Comparison of ENCODE assay signal across 8 mouse cellular contexts in the genomic region with DNA sequence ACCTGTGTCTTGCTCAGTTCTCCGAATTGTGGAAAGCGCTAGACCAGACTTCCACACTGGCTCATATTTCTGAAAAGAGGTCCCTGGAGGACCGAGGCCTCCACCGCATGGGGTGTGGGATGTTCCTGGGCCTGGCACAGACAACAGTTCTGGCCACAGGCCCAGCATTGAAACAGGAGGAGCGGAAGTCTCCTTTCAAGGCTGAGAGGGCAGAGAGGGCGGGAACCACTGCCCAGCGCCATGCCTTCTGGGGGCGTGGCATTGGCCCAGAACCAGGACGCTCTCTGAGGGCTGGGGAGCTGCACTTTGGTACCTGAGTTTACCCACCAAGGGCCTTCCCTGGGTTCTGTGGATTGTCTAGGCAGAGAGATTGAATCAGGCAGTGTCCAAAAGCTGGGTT. TPM values are rescaled to one million over a fixed set of nuclear protein-coding genes. Genes with fewer than 3 reads are reported as not detected.
A peak's percentile ranks its signal among the peaks of the same experiment; 100 is the strongest.
DNase-seq lines count a peak whose midpoint lies in the region; ATAC-seq and TF ChIP-seq lines count a peak whose summit lies in the region.

No protein-coding gene starts in this region.

- no peak for TF ChIP-seq POLR2A in kidney, adult 2 months (IDR thresholded peaks at IDR 0.05; ENCODE audit: low read depth, low read length)

- peak; percentile 47 for DNase-seq in right cerebral cortex, postnatal 4 days
- DNase-seq in right cerebral cortex, adult 2 months (ENCODE audit: low spot score in 2 of 2): no peak
- peak; percentile 89 for DNase-seq in gastrocnemius, adult 18-20 months (ENCODE audit: low spot score)
- DNase-seq in kidney, adult 2 months: peak; percentile 94
- DNase-seq in lung, postnatal 36 days: peak; percentile 90
- DNase-seq in urinary bladder, postnatal 36 days (ENCODE audit: low spot score in 2 of 2): peak; percentile 36 to 75
- no peak for DNase-seq in right cerebral cortex, postnatal 36 days (ENCODE audit: low spot score in 2 of 2)

- H3K27me3 ChIP-seq in kidney, adult 2 months (replicated peaks; ENCODE audit: control insufficient read depth, insufficient read depth, low read length): no peaks in the 10 kb centered on the region

- no peak overlapping the region for H3K4me3 ChIP-seq in kidney, adult 2 months (ENCODE audit: insufficient read depth, low read depth, low read length)

- H3K27ac ChIP-seq in kidney, adult 2 months (ENCODE audit: insufficient read depth, low read depth, low read length): no peak overlapping the region

- ATAC-seq in activated CD4-positive, CD25-positive, alpha-beta regulatory T cell, adult 4 months: no peak

- no peaks in the 10 kb centered on the region for H3K36me3 ChIP-seq in kidney, adult 2 months (ENCODE audit: control insufficient read depth, insufficient read depth, low read length)

- peaks cover 4% of the 10 kb centered on the region; the same call in 1 of the 2 replicates for H3K4me1 ChIP-seq in kidney, adult 2 months (ENCODE audit: control insufficient read depth, insufficient read depth, low read length)

- WGBS in kidney, adult 2 months: 24% methylated on average over 9 of the region's 9 CpGs

- TF ChIP-seq CTCF in kidney, adult 2 months (conservative IDR thresholded peaks at IDR 0.05; ENCODE audit: insufficient read depth, insufficient read length, low read depth, low read length): no peak

RNA-seq across cellular contexts. Expression of gene Ccdc24, which starts 6.3 kb away (rescaled TPM):
- under 1 TPM in 1 of 2 experiments, not detected in 1; 0.52 TPM for total RNA-seq in gastrocnemius, adult 18-20 months (2021)
- 2.9 and 3.3 TPM in 2 replicates for polyA plus RNA-seq in kidney, adult 2 months (2012; rRNA removed)
- polyA plus RNA-seq in activated CD4-positive, CD25-positive, alpha-beta regulatory T cell, adult 4 months (2017; shearing (Covaris generic)): not detected

RNA-seq across cellular contexts. Expression of gene B4galt2, which starts 17.2 kb away (rescaled TPM):
- 1 to 10 TPM; 1.8 to 2.0 TPM for total RNA-seq in gastrocnemius, adult 18-20 months (2021)
- 4.9 and 9.8 TPM in 2 replicates for polyA plus RNA-seq in kidney, adult 2 months (2012; rRNA removed)
- polyA plus RNA-seq in activated CD4-positive, CD25-positive, alpha-beta regulatory T cell, adult 4 months (2017; shearing (Covaris generic)): not detected

RNA-seq across cellular contexts. Expression of gene Atp6v0b, which starts 21.1 kb away (rescaled TPM):
- 10 to 100 TPM; 82.2 to 83.6 TPM for total RNA-seq in gastrocnemius, adult 18-20 months (2021)
- 768 and 777 TPM in 2 replicates for polyA plus RNA-seq in kidney, adult 2 months (2012; rRNA removed)
- polyA plus RNA-seq in activated CD4-positive, CD25-positive, alpha-beta regulatory T cell, adult 4 months (2017; shearing (Covaris generic)): 100 to 1,000 TPM in 1 of 2 experiments, 10 to 100 TPM in 1; 75.9 to 111 TPM

RNA-seq across cellular contexts. Expression of gene Dph2, which starts 25.7 kb away (rescaled TPM):
- total RNA-seq in gastrocnemius, adult 18-20 months (2021): 1 to 10 TPM; 3.1 to 3.2 TPM
- 9.4 and 10.1 TPM in 2 replicates for polyA plus RNA-seq in kidney, adult 2 months (2012; rRNA removed)
- 10 to 100 TPM; 21.1 to 25.4 TPM for polyA plus RNA-seq in activated CD4-positive, CD25-positive, alpha-beta regulatory T cell, adult 4 months (2017; shearing (Covaris generic))

RNA-seq across cellular contexts. Expression of gene Slc6a9, which starts 31.8 kb away (rescaled TPM):
- total RNA-seq in gastrocnemius, adult 18-20 months (2021): 1 to 10 TPM; 5.7 to 6.0 TPM
- polyA plus RNA-seq in kidney, adult 2 months (2012; rRNA removed): 19.2 and 25.7 TPM in 2 replicates
- under 1 TPM in 1 of 2 experiments, not detected in 1; 0.51 TPM for polyA plus RNA-seq in activated CD4-positive, CD25-positive, alpha-beta regulatory T cell, adult 4 months (2017; shearing (Covaris generic))

Comparison
In these comparisons a context has a peak if more than half of its experiments do, and no peak if none do; other contexts are left out.
1. DNase-seq: peak in right cerebral cortex, postnatal 4 days (single experiment), gastrocnemius, adult 18-20 months (single experiment), kidney, adult 2 months (single experiment), lung, postnatal 36 days (single experiment) and urinary bladder, postnatal 36 days (2 of 2); none in right cerebral cortex, adult 2 months (0 of 2) and right cerebral cortex, postnatal 36 days (0 of 2).